Mouse (Mus musculus) splenic B cell, adult 2 months (primary cell): ENCODE results near the gene Tspan18.

Experiments used
- DNase-seq: peaks from one replicate; pipeline ENCODE4 v3.0.0-alpha.2; 2011; ENCODE audit warnings: low read depth, low spot score
- H3K27me3 ChIP-seq: 2 replicates; pipeline ENCODE4 v1.6.1; 2012; ENCODE audit warnings: mild to moderate bottlenecking, low read length, moderate library complexity, mixed read lengths; ENCODE audit not compliant: control insufficient read depth, poor library complexity, insufficient read depth, severe bottlenecking
- H3K36me3 ChIP-seq: 2 replicates; pipeline ENCODE4 v1.6.1; 2012; ENCODE audit warnings: mild to moderate bottlenecking, low read length, moderate library complexity, mixed read lengths; ENCODE audit not compliant: control insufficient read depth, poor library complexity, insufficient read depth, severe bottlenecking

Tspan18 gene

DNA sequence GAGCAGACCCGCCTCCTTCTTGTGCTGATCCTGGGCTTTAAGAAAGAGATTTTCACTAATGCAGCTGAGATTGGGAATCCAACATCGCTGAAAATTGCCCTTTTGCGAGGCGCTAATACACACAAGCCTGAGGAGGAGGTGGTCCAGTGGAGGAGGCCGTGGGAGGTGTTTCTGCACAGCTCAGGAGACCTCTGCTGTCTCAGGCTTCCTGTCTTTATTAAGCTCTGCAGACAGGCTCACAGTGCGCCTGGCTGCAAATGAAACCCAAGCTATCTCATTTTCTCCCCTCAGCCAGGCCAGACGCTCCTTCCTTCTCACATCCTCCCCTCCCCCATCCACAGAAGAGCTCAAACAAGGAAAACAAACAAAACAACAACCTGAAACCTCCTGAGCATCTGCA lies 9.6 kb downstream of the Tspan18 start:
- Histone ChIP-seq H3K36me3 (no peaks in the 10 kb centered on the region), H3K27me3 (no peaks in the 10 kb centered on the region)
- DNase-seq, result no peak

DNA sequence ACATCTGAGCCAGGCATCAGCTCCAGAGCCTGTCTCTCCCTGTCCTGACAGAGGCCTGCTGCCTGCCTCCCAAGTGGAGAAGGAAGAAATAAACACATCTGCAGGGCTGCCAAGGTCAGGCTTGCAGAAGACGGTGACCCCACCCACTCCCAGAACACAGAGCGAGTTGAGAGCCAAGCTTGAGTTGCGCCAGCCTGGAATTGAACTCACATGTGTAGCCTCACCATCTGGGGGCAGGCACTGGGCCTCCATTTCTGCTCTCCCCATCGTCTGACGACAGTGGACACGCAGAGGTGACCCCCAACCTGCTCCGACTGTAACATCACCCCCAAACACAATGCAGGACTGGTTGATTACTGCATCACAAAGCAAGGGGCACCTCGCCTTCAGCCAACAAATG lies 12.4 kb downstream of the Tspan18 start:
- H3K27me3 ChIP-seq, result no peaks in the 10 kb centered on the region
- no peak for DNase-seq
- no peaks in the 10 kb centered on the region for H3K36me3 ChIP-seq

DNA sequence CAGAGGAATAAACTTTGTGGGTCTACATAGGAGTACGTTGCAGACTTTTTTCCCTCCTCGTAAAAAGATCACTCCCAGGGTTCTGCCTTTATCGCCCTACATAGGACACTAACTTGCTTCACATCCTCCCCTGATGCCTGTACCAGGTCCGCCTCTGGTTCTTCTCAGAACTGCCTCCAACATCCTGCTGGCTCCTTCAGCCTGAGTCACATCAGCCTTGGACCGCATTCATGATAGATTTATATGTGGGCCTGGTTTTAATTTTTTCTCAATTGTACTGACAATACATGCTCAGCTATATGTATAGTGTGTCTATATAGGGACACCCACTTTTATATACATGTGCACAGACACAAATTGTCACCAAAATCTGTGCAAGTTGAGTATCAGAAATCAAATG lies 14.0 kb downstream of the Tspan18 start:
- Histone ChIP-seq H3K27me3 (no peaks in the 10 kb centered on the region), H3K36me3 (no peaks in the 10 kb centered on the region)
- DNase-seq, result no peak

DNA sequence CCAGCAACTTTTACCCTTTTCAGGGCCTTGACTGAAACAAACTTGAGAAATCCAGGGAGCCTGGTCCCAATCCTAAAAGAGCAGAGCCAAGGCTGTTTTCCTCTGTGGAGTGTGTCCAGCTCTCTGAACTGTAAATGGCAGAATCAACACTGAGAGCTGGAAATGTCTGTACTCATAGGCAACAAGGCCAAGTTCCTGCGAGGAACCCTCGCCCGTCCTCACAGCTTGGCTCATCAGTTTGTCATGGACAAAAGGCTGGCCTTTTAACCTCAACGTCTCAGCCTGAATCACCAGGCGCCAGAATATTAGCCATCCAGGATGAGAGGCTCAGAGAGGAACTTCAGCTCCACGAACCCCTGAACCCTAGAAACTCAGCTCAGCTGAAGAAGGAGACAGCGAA lies 14.7 kb downstream of the Tspan18 start:
- no peaks in the 10 kb centered on the region for H3K36me3 ChIP-seq
- DNase-seq, result no peak

DNA sequence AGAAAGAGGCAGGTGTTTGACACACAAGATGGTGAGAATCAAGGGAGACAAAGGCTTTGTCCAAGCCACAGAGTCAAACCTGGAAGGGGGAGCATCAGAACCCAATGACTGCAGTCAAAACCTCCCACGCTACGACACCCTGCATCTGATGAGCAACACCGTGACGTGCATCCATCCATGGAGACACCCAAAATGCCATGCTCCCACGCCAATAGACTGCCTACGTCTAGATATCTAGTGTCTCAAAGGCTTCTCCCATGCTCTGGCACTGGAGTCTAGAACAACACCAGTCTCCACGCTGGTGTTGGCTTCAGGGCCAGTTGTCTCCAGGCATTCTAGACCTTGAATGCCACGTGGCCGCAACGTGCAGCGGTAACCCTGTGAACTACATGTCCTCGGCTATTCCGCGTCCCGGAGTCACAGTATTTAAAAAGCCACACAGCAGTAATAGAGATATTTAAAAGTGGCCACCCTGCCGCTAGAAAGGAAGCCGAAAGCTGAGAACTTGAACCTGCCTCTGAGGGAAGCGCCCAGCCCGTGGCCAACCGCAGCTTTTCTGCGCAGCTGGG lies 15.4 kb downstream of the Tspan18 start:
- H3K36me3 ChIP-seq, result no peaks in the 10 kb centered on the region
- no peak for DNase-seq
- H3K27me3 ChIP-seq, result no peaks in the 10 kb centered on the region

More for the DNA sequence above, 14.7 kb downstream of the Tspan18 start:
- H3K27me3 ChIP-seq, result no peaks in the 10 kb centered on the region

DNA sequence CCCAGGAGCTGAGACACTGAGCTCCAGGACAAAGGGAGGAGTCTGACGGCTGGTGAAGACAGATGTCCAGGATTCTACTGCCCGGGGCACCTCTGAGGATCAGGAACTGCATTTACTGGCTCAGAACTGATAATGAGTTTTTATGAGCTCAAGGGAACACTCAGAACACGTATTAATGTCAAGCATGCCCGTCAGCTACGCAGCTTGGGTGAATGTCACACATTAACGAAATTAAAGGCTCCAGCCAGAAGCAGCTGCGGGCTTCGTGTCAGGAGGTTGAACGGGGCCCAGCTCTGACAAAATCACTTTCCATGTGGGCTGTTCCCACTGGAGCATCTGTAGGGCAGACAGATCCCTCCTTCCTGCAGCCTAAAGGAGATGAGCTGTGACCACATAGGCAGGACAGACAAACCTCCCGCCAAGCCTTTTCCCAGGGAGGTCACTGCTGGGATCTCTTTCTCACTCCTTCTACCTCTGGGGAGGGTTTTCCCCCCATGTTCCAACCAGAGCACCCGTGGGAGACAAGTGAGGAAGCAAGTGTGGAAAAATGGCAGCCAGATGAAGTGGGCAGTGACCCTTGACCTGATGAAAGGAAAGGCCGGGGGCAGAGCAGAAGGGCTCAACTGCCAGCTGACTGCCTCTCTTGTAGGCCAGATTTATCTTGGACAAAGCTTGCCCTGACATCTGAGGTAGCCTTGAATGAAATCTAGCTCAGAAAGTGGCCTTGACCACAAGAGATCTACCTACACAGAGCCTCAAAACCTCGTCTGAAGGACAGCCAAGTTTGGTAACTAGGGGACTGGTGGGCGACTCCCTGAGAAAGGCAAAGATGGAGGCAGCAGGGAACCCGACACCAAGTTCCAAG lies 20.3 kb downstream of the Tspan18 start:
- no peaks in the 10 kb centered on the region for H3K36me3 ChIP-seq
- no peak for DNase-seq
- no peaks in the 10 kb centered on the region for H3K27me3 ChIP-seq

DNA sequence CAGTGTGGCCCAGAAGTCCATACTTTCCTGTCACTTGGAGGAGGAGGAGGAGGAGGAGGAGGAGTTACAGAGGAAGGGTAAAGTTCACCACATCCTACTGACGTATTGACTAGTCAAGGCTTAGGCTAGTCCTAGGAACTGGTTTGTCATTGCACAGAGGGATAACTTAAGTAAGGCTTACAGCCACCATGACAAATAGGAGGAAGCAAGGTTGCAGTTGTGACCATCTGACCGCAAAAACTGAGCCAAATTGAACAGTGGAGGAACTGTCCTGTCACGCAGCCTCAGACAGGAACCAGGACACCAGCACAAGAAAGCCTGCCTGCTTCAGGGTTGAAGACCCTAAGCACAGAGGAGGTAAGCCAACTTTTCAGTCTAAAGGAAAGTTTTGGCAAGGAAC lies 21.8 kb downstream of the Tspan18 start:
- DNase-seq, result no peak
- Histone ChIP-seq H3K27me3 (no peaks in the 10 kb centered on the region), H3K36me3 (no peaks in the 10 kb centered on the region)

DNA sequence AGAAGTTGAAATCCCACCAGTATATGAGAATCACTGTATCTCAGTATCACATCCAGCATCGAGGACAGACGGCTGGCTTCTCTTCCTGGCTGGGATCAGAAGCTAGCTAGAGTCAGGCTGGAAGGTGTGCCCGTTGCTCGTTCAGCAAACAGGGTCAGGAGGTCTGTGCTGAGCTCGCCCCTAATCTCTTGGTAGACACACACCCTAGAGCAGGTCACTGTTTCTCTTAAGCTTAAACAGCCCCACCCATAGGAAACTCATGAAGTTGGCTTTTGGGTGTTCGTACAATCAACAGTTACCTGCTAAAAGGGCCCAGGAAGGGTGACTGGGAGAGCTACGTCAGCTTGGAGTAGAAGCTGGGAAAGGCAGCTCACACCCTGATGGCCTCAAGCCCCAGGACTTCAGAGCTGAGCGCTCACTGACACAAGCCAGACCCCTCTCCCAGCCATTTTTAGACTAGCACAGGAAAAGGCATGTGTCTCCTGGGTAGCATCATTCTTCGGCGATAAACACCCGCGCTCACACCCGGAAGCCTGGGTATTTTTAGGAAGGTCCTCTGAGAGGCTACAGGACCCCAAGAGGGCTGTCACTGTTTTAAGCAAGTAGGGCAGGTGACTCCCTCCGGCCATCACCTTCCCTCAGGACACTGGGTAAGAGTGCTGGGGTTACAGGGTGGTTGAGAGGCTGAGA lies 24.4 kb downstream of the Tspan18 start:
- Histone ChIP-seq H3K36me3 (no peaks in the 10 kb centered on the region), H3K27me3 (no peaks in the 10 kb centered on the region)
- DNase-seq, result no peak

DNA sequence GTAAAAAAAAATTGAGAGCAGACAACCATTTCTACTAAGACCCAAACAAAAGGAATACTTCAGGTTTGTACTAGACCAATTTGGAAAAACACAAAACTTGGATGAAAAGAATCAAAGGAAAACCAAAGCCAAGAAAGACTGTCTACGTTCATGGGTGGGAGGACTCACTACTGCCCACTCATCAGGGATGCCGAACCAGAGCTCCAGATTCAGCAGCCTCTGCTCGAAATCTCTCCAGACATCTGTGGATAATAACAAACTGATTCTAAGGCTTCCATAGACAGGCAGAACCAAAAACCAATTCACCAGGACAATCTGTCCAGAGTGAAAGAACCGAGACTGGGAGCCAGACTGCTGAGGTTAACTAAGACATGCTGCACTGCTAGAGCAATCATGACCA lies 27.4 kb downstream of the Tspan18 start:
- no peak for DNase-seq
- Histone ChIP-seq H3K27me3 (no peaks in the 10 kb centered on the region), H3K36me3 (no peaks in the 10 kb centered on the region)

DNA sequence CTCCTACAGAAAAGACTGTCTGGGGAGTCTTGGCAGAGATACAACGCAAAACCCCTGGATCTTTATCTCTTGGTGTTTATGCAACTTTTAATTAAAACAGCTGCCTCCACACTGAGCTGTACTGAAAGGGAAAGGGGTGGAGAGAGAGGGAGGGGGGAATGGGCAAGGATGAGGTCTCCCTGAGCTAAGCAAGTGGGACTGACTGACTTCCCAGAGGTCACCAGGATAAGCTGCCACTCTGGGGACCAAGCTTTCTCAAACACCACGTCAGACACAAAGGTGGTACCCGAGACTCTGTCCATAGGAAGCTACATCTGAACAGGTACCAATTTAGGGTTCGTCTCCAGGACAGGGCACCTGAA lies 30.1 kb downstream of the Tspan18 start:
- Histone ChIP-seq H3K27me3 (no peaks in the 10 kb centered on the region), H3K36me3 (no peaks in the 10 kb centered on the region)
- DNase-seq, result no peak

DNA sequence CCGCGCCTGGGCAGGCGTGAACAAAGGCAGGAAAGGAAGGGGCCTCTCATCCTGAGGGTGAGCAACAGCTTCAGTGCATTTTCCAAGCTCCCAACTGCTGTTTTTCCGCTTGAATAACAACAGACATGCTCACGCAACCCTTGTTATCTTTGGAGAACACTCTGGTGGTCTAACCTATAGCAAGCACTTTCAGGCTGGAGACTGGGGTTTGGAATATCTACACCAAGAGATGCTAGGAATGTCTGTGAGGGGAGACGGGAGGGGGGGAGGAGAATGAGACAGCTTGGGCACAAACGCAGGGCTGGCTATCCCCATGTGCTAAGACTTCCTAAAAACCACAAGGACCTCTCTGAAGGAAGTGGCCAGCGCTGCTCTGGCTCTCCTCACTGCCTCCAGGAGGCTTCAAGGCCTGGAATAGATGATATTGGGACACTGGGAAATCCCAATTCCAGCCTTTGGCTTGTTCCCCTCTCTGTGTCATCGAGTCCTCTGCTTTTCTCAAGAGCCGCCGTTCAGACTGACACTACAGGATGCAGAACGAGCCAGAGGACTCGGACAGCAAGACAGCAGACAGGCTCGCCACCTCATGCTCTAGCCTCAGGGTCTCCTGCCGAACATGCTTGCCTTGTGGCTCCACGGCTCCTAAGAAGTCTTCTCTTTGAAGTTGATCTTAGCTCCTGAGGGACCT lies 30.6 kb downstream of the Tspan18 start:
- Histone ChIP-seq H3K36me3 (no peaks in the 10 kb centered on the region), H3K27me3 (no peaks in the 10 kb centered on the region)
- no peak for DNase-seq

DNA sequence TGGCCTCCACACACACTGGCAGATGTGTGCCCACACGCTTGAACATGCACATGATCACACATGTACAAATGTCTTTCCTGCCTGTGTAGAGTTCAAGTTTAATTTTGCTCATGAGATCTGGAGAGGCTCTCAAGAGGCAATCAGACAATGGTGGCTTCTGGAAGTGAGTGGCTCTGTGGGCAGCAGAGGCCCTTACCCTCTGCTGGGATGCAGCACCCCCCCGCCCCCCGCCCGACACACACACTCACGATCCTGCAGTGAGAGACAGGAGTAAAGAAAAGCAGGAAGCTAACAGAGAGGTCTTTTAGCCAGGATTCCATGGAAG lies 31.1 kb downstream of the Tspan18 start:
- H3K36me3 ChIP-seq, result no peaks in the 10 kb centered on the region
- no peaks in the 10 kb centered on the region for H3K27me3 ChIP-seq
- DNase-seq, result no peak

DNA sequence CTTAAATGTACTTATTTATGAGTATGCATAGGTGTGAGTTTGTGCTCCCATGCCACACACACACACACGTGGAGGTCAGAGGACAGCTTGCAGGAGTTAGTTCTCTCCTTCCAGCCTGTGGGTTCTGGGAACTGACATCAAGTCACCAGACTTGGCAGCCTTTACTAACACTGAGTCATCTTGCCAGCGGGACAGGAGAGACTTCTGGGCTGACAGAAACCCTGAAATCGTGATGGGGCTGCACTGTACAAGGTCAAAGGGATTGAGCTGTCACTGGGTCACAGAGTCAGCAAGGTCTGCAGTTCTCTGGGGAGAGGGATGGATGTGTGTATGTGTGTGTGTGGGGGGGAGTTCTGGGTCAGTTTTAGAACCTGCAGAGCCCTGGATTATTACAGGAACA lies 36.6 kb downstream of the Tspan18 start:
- DNase-seq, result no peak
- Histone ChIP-seq H3K27me3 (no peaks in the 10 kb centered on the region), H3K36me3 (no peaks in the 10 kb centered on the region)

DNA sequence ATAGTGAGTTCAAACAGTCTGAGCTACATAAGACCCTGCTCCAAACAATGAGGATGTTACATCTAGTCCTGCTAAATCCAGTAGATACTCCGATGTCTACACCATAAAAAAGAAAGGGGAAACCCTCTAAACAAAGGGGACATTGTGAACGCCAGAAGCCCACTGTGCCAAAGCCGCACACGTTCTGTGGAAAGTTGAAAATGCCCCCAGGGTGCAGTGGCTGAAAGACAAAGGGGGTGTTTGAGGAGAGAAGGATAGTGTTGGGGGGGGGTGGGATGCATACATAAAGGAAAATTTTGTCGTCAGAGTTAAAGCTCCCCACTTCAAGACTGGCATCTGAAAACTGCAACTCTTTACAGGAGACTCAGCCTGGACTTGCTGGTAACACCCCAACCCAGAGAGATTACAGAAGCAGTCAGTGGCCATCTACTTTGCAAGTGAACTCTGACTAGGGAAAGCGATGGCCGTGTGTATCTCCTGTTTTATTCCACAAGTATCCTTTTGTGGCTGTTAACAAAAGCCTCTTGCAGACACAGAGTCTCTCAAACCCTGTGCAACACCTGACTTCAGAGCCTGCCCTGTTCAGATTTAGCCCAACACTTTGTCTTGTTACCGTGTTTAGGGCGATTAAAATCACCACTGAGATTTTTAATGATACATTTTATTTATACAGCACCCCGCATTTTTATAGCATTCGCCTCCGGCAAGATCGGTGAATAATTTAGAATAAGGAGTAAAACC lies 42.9 kb downstream of the Tspan18 start:
- no peak for DNase-seq
- no peaks in the 10 kb centered on the region for H3K27me3 ChIP-seq

More for the DNA sequence above, 42.9 kb downstream of the Tspan18 start:
- H3K36me3 ChIP-seq, result no peaks in the 10 kb centered on the region
